Mouse (Mus musculus): Measurements from ENCODE around the gene Wbp1. TPM values are rescaled to one million over a fixed set of nuclear protein-coding genes. Genes with fewer than 3 reads are reported as not detected.

Gene Wbp1
- total and polyA plus RNA-seq, 2 experiments from 2014 or later: 101 to 209 TPM

GRCm38 (mm10) chr6:83118825-83119733 is 2.3 kb downstream of the Wbp1 start:
- DNase-seq (ENCODE audit: low spot score): no peak
- Histone ChIP-seq H3K9ac (replicated peaks; ENCODE audit: low read length) (no peak overlapping the region), H3K4me3 (ENCODE audit: low read length) (no peak overlapping the region), H3K27ac (no peak overlapping the region), H3K36me3 (ENCODE audit: insufficient read depth, low read length) (0 out of 2 replicates have a peak, but pooled peaks cover 9% of the 10 kb centered on the region), H3K9me3 (ENCODE audit: low read length) (no peaks in the 10 kb centered on the region), H3K4me1 (ENCODE audit: insufficient read depth, low read length) (peaks cover 26% of the 10 kb centered on the region), H3K4me2 (ENCODE audit: low read depth, low read length) (no peak overlapping the region), H3K27me3 (ENCODE audit: insufficient read depth, low read length) (no peaks in the 10 kb centered on the region)
- 73% methylated on average over 14 of the region's 14 CpGs for WGBS
- no peak for TF ChIP-seq CTCF (IDR thresholded peaks at IDR 0.05; ENCODE audit: low read depth)
- ATAC-seq: no peak

GRCm38 (mm10) chr6:83118369-83118768 is 3.0 kb downstream of the Wbp1 start:
- peaks cover 25% of the 10 kb centered on the region for H3K4me1 ChIP-seq (ENCODE audit: insufficient read depth, low read length)
- TF ChIP-seq CTCF (IDR thresholded peaks at IDR 0.05; ENCODE audit: low read depth): no peak
- H3K27me3 ChIP-seq (ENCODE audit: insufficient read depth, low read length): no peaks in the 10 kb centered on the region
- H3K27ac ChIP-seq: no peak overlapping the region
- WGBS: 74% methylated on average over 11 of the region's 11 CpGs
- no peak overlapping the region for H3K9ac ChIP-seq (replicated peaks; ENCODE audit: low read length)
- H3K36me3 ChIP-seq (ENCODE audit: insufficient read depth, low read length): 0 out of 2 replicates have a peak, but pooled peaks cover 9% of the 10 kb centered on the region
- no peak overlapping the region for H3K4me3 ChIP-seq (ENCODE audit: low read length)
- H3K4me2 ChIP-seq (ENCODE audit: low read depth, low read length): no peak overlapping the region
- H3K9me3 ChIP-seq (ENCODE audit: low read length): no peaks in the 10 kb centered on the region
- no peak for DNase-seq (ENCODE audit: low spot score)
- ATAC-seq: no peak

- no peak overlapping the region for H3K4me3 ChIP-seq (ENCODE audit: low read length)
- H3K36me3 ChIP-seq (ENCODE audit: insufficient read depth, low read length): 0 out of 2 replicates have a peak, but pooled peaks cover 9% of the 10 kb centered on the region
- no peak overlapping the region for H3K9ac ChIP-seq (replicated peaks; ENCODE audit: low read length)
- no peak overlapping the region for H3K4me2 ChIP-seq (ENCODE audit: low read depth, low read length)
- WGBS: 93% methylated on average over 13 of the region's 13 CpGs
- H3K9me3 ChIP-seq (ENCODE audit: low read length): no peaks in the 10 kb centered on the region
- no peak for DNase-seq (ENCODE audit: low spot score)
- H3K27ac ChIP-seq: no peak overlapping the region
- peaks cover 25% of the 10 kb centered on the region for H3K4me1 ChIP-seq (ENCODE audit: insufficient read depth, low read length)
- TF ChIP-seq CTCF (IDR thresholded peaks at IDR 0.05; ENCODE audit: low read depth): no peak
- no peaks in the 10 kb centered on the region for H3K27me3 ChIP-seq (ENCODE audit: insufficient read depth, low read length)
- no peak for ATAC-seq
These were observed 3.7 kb downstream of the Wbp1 start for GRCm38 (mm10) chr6:83117616-83118015.

- no peak for ATAC-seq
- Histone ChIP-seq H3K27me3 (ENCODE audit: insufficient read depth, low read length) (no peaks in the 10 kb centered on the region), H3K9ac (replicated peaks; ENCODE audit: low read length) (0 out of 2 replicates have a peak overlapping the region, but pooled peaks have one; percentile 17), H3K27ac (no peak overlapping the region), H3K9me3 (ENCODE audit: low read length) (no peaks in the 10 kb centered on the region), H3K4me3 (ENCODE audit: low read length) (no peak overlapping the region), H3K36me3 (ENCODE audit: insufficient read depth, low read length) (0 out of 2 replicates have a peak, but pooled peaks cover 9% of the 10 kb centered on the region), H3K4me2 (ENCODE audit: low read depth, low read length) (no peak overlapping the region), H3K4me1 (ENCODE audit: insufficient read depth, low read length) (peaks cover 20% of the 10 kb centered on the region)
- 89% methylated on average over 4 of the region's 4 CpGs for WGBS
- no peak for TF ChIP-seq CTCF (IDR thresholded peaks at IDR 0.05; ENCODE audit: low read depth)
- no peak for DNase-seq (ENCODE audit: low spot score)
These were observed 4.3 kb downstream of the Wbp1 start for GRCm38 (mm10) chr6:83117165-83117438.

GRCm38 (mm10) chr6:83116373-83117164 is 4.8 kb downstream of the Wbp1 start:
- H3K4me3 ChIP-seq (ENCODE audit: low read length): peak overlapping the region; percentile 81
- DNase-seq (ENCODE audit: low spot score) (no peak), ATAC-seq (no peak)
- TF ChIP-seq CTCF (IDR thresholded peaks at IDR 0.05; ENCODE audit: low read depth): no peak
- 0 out of 2 replicates have a peak, but pooled peaks cover 9% of the 10 kb centered on the region for H3K36me3 ChIP-seq (ENCODE audit: insufficient read depth, low read length)
- H3K4me2 ChIP-seq (ENCODE audit: low read depth, low read length): peak overlapping the region; percentile 95
- WGBS: 79% methylated on average over 11 of the region's 11 CpGs
- no peaks in the 10 kb centered on the region for H3K27me3 ChIP-seq (ENCODE audit: insufficient read depth, low read length)
- peak overlapping the region; percentile 84 for H3K9ac ChIP-seq (replicated peaks; ENCODE audit: low read length)
- H3K9me3 ChIP-seq (ENCODE audit: low read length): no peaks in the 10 kb centered on the region
- peaks cover 18% of the 10 kb centered on the region for H3K4me1 ChIP-seq (ENCODE audit: insufficient read depth, low read length)
- H3K27ac ChIP-seq: peak overlapping the region; percentile 78; the same call in 1 of the 2 replicates

GRCm38 (mm10) chr6:83115682-83116372 is 5.5 kb downstream of the Wbp1 start:
- 0 out of 2 replicates have a peak, but pooled peaks cover 9% of the 10 kb centered on the region for H3K36me3 ChIP-seq (ENCODE audit: insufficient read depth, low read length)
- H3K4me2 ChIP-seq (ENCODE audit: low read depth, low read length): peak overlapping the region; percentile 95
- WGBS: 2% methylated on average over 42 of the region's 48 CpGs

More at GRCm38 (mm10) chr6:83115682-83116372, 5.5 kb downstream of the Wbp1 start:
- ATAC-seq (peak; percentile 70), DNase-seq (ENCODE audit: low spot score) (no peak)
- Histone ChIP-seq H3K4me1 (ENCODE audit: insufficient read depth, low read length) (peaks cover 18% of the 10 kb centered on the region), H3K27ac (peak overlapping the region; percentile 78), H3K9ac (replicated peaks; ENCODE audit: low read length) (peak overlapping the region; percentile 84), H3K27me3 (ENCODE audit: insufficient read depth, low read length) (no peaks in the 10 kb centered on the region), H3K4me3 (ENCODE audit: low read length) (peak overlapping the region; percentile 81), H3K9me3 (ENCODE audit: low read length) (no peaks in the 10 kb centered on the region)
- no peak for TF ChIP-seq CTCF (IDR thresholded peaks at IDR 0.05; ENCODE audit: low read depth)

Measured in hindbrain, postnatal 0 days (tissue).